Mouse (Mus musculus) mature B cell (primary cell): ENCODE data around the gene Zfp595.
"Not testable (repeated sequence)": the region's sequence is repeated elsewhere in the genome, so short reads cannot be mapped to it uniquely, and the experiment has no call there.

ENCODE experiments used
- in situ Hi-C: fragments of 300-500 bp; cut with MboI; formaldehyde crosslinking; loops from 2 replicates; pipeline ENCODE4 v1.14.3; 2019

The Zfp595 gene

GRCm38 (mm10) chr13:67332019-67332724, at the start of gene Zfp595:
TSS of gene Zfp595 (minus strand) at chr13:67332570.
- in situ Hi-C loops, result no loop called here

GRCm38 (mm10) chr13:67376255-67376654, 43.9 kb upstream of the Zfp595 start:
- in situ Hi-C loops, result not testable (repeated sequence)

- in situ Hi-C loops, result not testable (repeated sequence)
Measured at GRCm38 (mm10) chr13:67375050-67375911, 42.9 kb upstream of the Zfp595 start, which contains the start of the genes Gm28041 and Zfp456. TSS of gene Gm28041 (minus strand) at chr13:67375733. TSS of gene Zfp456 (minus strand) at chr13:67375810.

GRCm38 (mm10) chr13:67360131-67360744, 27.9 kb upstream of the Zfp595 start, which contains the start of the genes Gm28044 and Zfp953:
TSS of gene Gm28044 (minus strand) at chr13:67360536.
TSS of gene Zfp953 (minus strand) at chr13:67360605.
- in situ Hi-C loops, result no loop called here

GRCm38 (mm10) chr13:67351854-67352253, 19.5 kb upstream of the Zfp595 start:
- in situ Hi-C loops, result no loop called here

- in situ Hi-C loops, result no loop called here
Measured at GRCm38 (mm10) chr13:67343422-67343821, 11.1 kb upstream of the Zfp595 start.

- in situ Hi-C loops, result no loop called here
Measured at GRCm38 (mm10) chr13:67332877-67333276, 507 bp upstream of the Zfp595 start.

GRCm38 (mm10) chr13:67306718-67307117, 25.7 kb downstream of the Zfp595 start:
- in situ Hi-C loops, result no loop called here

- in situ Hi-C loops, result no loop called here
Measured at GRCm38 (mm10) chr13:67305822-67306672, 26.3 kb downstream of the Zfp595 start, which contains the start of gene Zfp457. TSS of gene Zfp457 (minus strand) at chr13:67306485.

- in situ Hi-C loops, result no loop called here
Measured at GRCm38 (mm10) chr13:67278314-67278713, 54.1 kb downstream of the Zfp595 start, which contains the start of gene Zfp458. TSS of gene Zfp458 (minus strand) at chr13:67278466.

- in situ Hi-C loops, result not testable (repeated sequence)
Measured at GRCm38 (mm10) chr13:67269383-67270065, 62.8 kb downstream of the Zfp595 start.

GRCm38 (mm10) chr13:67268568-67269369, 63.6 kb downstream of the Zfp595 start:
- in situ Hi-C loops, result no loop called here
